Mouse (Mus musculus) heart, adult 2 months (tissue): ENCODE data around the gene Grk5. TPM values are rescaled to one million over a fixed set of nuclear protein-coding genes. Genes with fewer than 3 reads are reported as not detected.

Experiments
- DNase-seq, 2 experiments: peaks; one replicate each; pipeline ENCODE4 v3.0.0; 2021
- H3K27ac ChIP-seq: fragments of 200-600 bp; 2 replicates; pipeline ENCODE4 v1.8.1; 2022
- H3K27me3 ChIP-seq: fragments of 200-500 bp; 2 replicates; pipeline ENCODE4 v1.6.1; 2012; ENCODE audit warnings: mild to moderate bottlenecking, low read length, inconsistent platforms, mixed read lengths; ENCODE audit not compliant: control insufficient read depth, insufficient read depth
- H3K36me3 ChIP-seq: fragments of 200-500 bp; 2 replicates; pipeline ENCODE4 v1.6.1; 2012; ENCODE audit warnings: low read length, inconsistent platforms; ENCODE audit not compliant: control insufficient read depth, insufficient read depth
- H3K4me1 ChIP-seq: fragments of 200-500 bp; 2 replicates; pipeline ENCODE4 v1.6.1; 2011; ENCODE audit warnings: low read length; ENCODE audit not compliant: control insufficient read depth, insufficient read depth
- H3K4me3 ChIP-seq: fragments of 200-600 bp; 2 replicates; pipeline ENCODE4 v1.8.1; 2022
- H3K79me2 ChIP-seq: fragments of 200-500 bp; replicated peaks from 2 replicates; pipeline ENCODE4 v1.6.1; 2012; ENCODE audit warnings: mild to moderate bottlenecking, inconsistent platforms, low read length, moderate library complexity, mixed read lengths; ENCODE audit not compliant: control insufficient read depth, insufficient read depth
- H3K9ac ChIP-seq: fragments of 200-500 bp; 2 replicates; pipeline ENCODE4 v1.6.1; 2012; ENCODE audit warnings: low read depth, mild to moderate bottlenecking, control low read depth, inconsistent platforms, low read length, mixed read lengths
- CTCF ChIP-seq: fragments of 200-600 bp; IDR thresholded peaks from 2 replicates; pipeline ENCODE4 v1.8.1; 2022; ENCODE audit warnings: antibody characterized with exemption, mild to moderate bottlenecking, moderate library complexity
- EP300 ChIP-seq: fragments of 200-500 bp; IDR thresholded peaks from 2 replicates; pipeline ENCODE4 v1.6.1; 2011; ENCODE audit warnings: low read depth, low read length, control low read depth; ENCODE audit not compliant: insufficient read depth
- POLR2A ChIP-seq: fragments of 200-500 bp; IDR thresholded peaks from 2 replicates; pipeline ENCODE4 v1.6.1; 2011; ENCODE audit warnings: mild to moderate bottlenecking, low read depth, low read length, control low read depth; ENCODE audit not compliant: insufficient read depth
- WGBS: fragments of 180-500 bp; shearing (Covaris S2); methylation state at CpG from one replicate; pipeline ENCODE4 v1.1.7; 2018; 5-methylcytosine and 5-hydroxymethylcytosine counted together
- intact Hi-C: fragments of 180-260 bp; cut with DNase I; formaldehyde crosslinking; loops from one replicate; pipeline ENCODE4 v1.15.1; 2025
- polyA plus RNA-seq: library from polyadenylated mRNA; depleted of rRNA; stranded (reverse); fragments of >200 nt; gene quantifications from 2 replicates; pipeline ENCODE4 v1.2.3, GENCODE M21; 2012
- total RNA-seq, 2 experiments: library from RNA; stranded (reverse); gene quantifications; 2 replicates each; pipeline ENCODE4 v1.2.3; 2021

The Grk5 gene
- total and polyA plus RNA-seq, 3 experiments = 4.1 to 32.4 (median 25.1) TPM

- peaks cover 1% of the 10 kb centered on the region; the same call in 1 of the 2 replicates for H3K79me2 ChIP-seq
- H3K36me3 ChIP-seq = peaks cover 19% of the 10 kb centered on the region
- H3K27me3 ChIP-seq = no peaks in the 10 kb centered on the region
- peak overlapping the region; percentile 99 for H3K4me3 ChIP-seq
- H3K4me1 ChIP-seq = peaks cover 3% of the 10 kb centered on the region
- peak overlapping the region; percentile 29 for H3K9ac ChIP-seq
- intact Hi-C loops = loop anchor here (1.0 to 5.0 kb wide), 2 partner anchors 195 to 253 kb away; partner anchors contain the start of gene Zfp950
- H3K27ac ChIP-seq = peak overlapping the region; percentile 93
- WGBS = 6% methylated on average over 17 of the region's 17 CpGs
- TF ChIP-seq POLR2A (0 out of 2 replicates have a peak, but pooled peaks have one; percentile 12), EP300 (0 out of 2 replicates have a peak, but pooled peaks have one; percentile 30), CTCF (no peak)
- peak; percentile 81 to 85 for DNase-seq
Measured at GRCm38 (mm10) chr19:60889101-60889713, 342 bp upstream of the Grk5 start.

- peak in 1 of 2 experiments; percentile 79 for DNase-seq
- H3K79me2 ChIP-seq = peaks cover 1% of the 10 kb centered on the region; the same call in 1 of the 2 replicates
- peaks cover 26% of the 10 kb centered on the region for H3K36me3 ChIP-seq
- intact Hi-C loops = loop anchor here (2.0 to 5.0 kb wide), 2 partner anchors 58 to 117 kb away; no protein-coding TSS in a partner anchor
- no peak for TF ChIP-seq EP300
- no peak for TF ChIP-seq CTCF
- TF ChIP-seq POLR2A = no peak
- peak overlapping the region; percentile 99 for H3K4me3 ChIP-seq
- peak overlapping the region; percentile 89 for H3K27ac ChIP-seq
- H3K4me1 ChIP-seq = peaks cover 9% of the 10 kb centered on the region
- no peaks in the 10 kb centered on the region for H3K27me3 ChIP-seq
- under 1% methylated on average over 41 of the region's 41 CpGs for WGBS
- peak overlapping the region; percentile 71 for H3K9ac ChIP-seq
Measured at GRCm38 (mm10) chr19:60890391-60891122, 1.0 kb downstream of the Grk5 start.

- no peak for DNase-seq
- Histone ChIP-seq H3K79me2 (peaks cover 1% of the 10 kb centered on the region; the same call in 1 of the 2 replicates), H3K27me3 (no peaks in the 10 kb centered on the region), H3K36me3 (peaks cover 31% of the 10 kb centered on the region), H3K4me1 (peaks cover 10% of the 10 kb centered on the region), H3K4me3 (peak overlapping the region; percentile 53), H3K9ac (no peak overlapping the region; the same call in 1 of the 2 replicates), H3K27ac (peak overlapping the region; percentile 67)
- intact Hi-C loops = loop anchor here (2.0 to 5.0 kb wide), 2 partner anchors 58 to 116 kb away; no protein-coding TSS in a partner anchor
- 9% methylated on average over 4 of the region's 5 CpGs for WGBS
- TF ChIP-seq EP300 = no peak
- TF ChIP-seq CTCF = no peak
- TF ChIP-seq POLR2A = no peak
Measured at GRCm38 (mm10) chr19:60891123-60891470, 1.5 kb downstream of the Grk5 start.

GRCm38 (mm10) chr19:60891934-60892547 lies 2.5 kb downstream of the Grk5 start:
- Histone ChIP-seq H3K36me3 (peaks cover 31% of the 10 kb centered on the region), H3K4me1 (peaks cover 10% of the 10 kb centered on the region), H3K4me3 (peak overlapping the region; percentile 53), H3K9ac (no peak overlapping the region; the same call in 1 of the 2 replicates), H3K27me3 (no peaks in the 10 kb centered on the region), H3K27ac (peak overlapping the region; percentile 67), H3K79me2 (peaks cover 1% of the 10 kb centered on the region; the same call in 1 of the 2 replicates)
- 41% methylated on average over 1 of the region's 1 CpGs for WGBS
- TF ChIP-seq POLR2A (no peak), EP300 (peak; percentile 35; the same call in 1 of the 2 replicates), CTCF (peak; percentile 99)
- peak; percentile 67 to 76 for DNase-seq
- intact Hi-C loops = loop anchor here (2.0 to 5.0 kb wide), 2 partner anchors 57 to 115 kb away; no protein-coding TSS in a partner anchor

GRCm38 (mm10) chr19:60895251-60895880 lies 5.8 kb downstream of the Grk5 start:
- peaks cover 26% of the 10 kb centered on the region for H3K36me3 ChIP-seq
- intact Hi-C loops = no loop called here
- DNase-seq = peak in 1 of 2 experiments; percentile 28
- H3K9ac ChIP-seq = peak overlapping the region; percentile 65
- TF ChIP-seq POLR2A = no peak
- TF ChIP-seq CTCF = no peak
- no peak for TF ChIP-seq EP300
- WGBS = 8% methylated on average over 3 of the region's 3 CpGs
- peak overlapping the region; percentile 14; the same call in 1 of the 2 replicates for H3K4me3 ChIP-seq
- H3K27me3 ChIP-seq = no peaks in the 10 kb centered on the region
- H3K79me2 ChIP-seq = peaks cover 3% of the 10 kb centered on the region; the same call in 1 of the 2 replicates
- H3K4me1 ChIP-seq = peaks cover 9% of the 10 kb centered on the region
- H3K27ac ChIP-seq = peak overlapping the region; percentile 54
